Mouse (Mus musculus) intestine, embryonic 15.5 days (tissue): ENCODE measurements around the gene Nsun5. TPM values are rescaled to one million over a fixed set of nuclear protein-coding genes. Genes with fewer than 3 reads are reported as not detected.

Experiments used
- ATAC-seq: fragments of 200-750 bp; cut with Nextera tagmentation; 2 replicates; pipeline ENCODE4 v1.8.0; 2017; ENCODE audit warnings: moderate TSS enrichment, moderate library complexity
- H3K27ac ChIP-seq: fragments of 300-500 bp; sonication (generic); 2 replicates; pipeline ENCODE4 v1.5.1; 2015; ENCODE audit warnings: mild to moderate bottlenecking, inconsistent platforms
- H3K27me3 ChIP-seq: fragments of 300-500 bp; sonication (generic); replicated peaks from 2 replicates; pipeline ENCODE4 v1.6.1; 2015; ENCODE audit warnings: inconsistent platforms
- H3K36me3 ChIP-seq: fragments of 300-500 bp; sonication (generic); 2 replicates; pipeline ENCODE4 v1.6.1; 2015; ENCODE audit warnings: inconsistent platforms
- H3K4me1 ChIP-seq: fragments of 300-500 bp; sonication (generic); replicated peaks from 2 replicates; pipeline ENCODE4 v1.6.1; 2015; ENCODE audit warnings: inconsistent platforms
- H3K4me2 ChIP-seq: fragments of 300-500 bp; sonication (generic); replicated peaks from 2 replicates; pipeline ENCODE4 v1.6.1; 2015; ENCODE audit warnings: mild to moderate bottlenecking, inconsistent platforms
- H3K4me3 ChIP-seq: fragments of 300-500 bp; sonication (generic); replicated peaks from 2 replicates; pipeline ENCODE4 v1.5.1; 2015; ENCODE audit warnings: inconsistent platforms
- H3K9ac ChIP-seq: fragments of 300-500 bp; sonication (generic); 2 replicates; pipeline ENCODE4 v1.6.1; 2015; ENCODE audit warnings: inconsistent platforms
- H3K9me3 ChIP-seq: fragments of 300-500 bp; sonication (generic); 2 replicates; pipeline ENCODE4 v1.6.1; 2016; ENCODE audit warnings: inconsistent platforms
- WGBS: fragments of 180-500 bp; shearing (Covaris S2); methylation state at CpG from one replicate; pipeline ENCODE4 v1.1.7; 2015; 5-methylcytosine and 5-hydroxymethylcytosine counted together
- polyA plus RNA-seq: library from polyadenylated mRNA; unstranded; fragments of >200 nt; fragmentation: Nextera tagmentation; extraction: Ambion mirVana; gene quantifications from 2 replicates; pipeline ENCODE4 v1.2.1, GENCODE M21; 2015

Gene Nsun5
- polyA plus RNA-seq, 1 experiment from 2014 or later = 30.2 TPM

- WGBS = 42% methylated on average over 2 of the region's 2 CpGs
- no peak for ATAC-seq
- Histone ChIP-seq H3K27me3 (no peaks in the 10 kb centered on the region), H3K4me1 (no peaks in the 10 kb centered on the region), H3K27ac (no peak overlapping the region), H3K4me2 (no peak overlapping the region), H3K9me3 (no peaks in the 10 kb centered on the region), H3K4me3 (no peak overlapping the region), H3K36me3 (peaks cover 75% of the 10 kb centered on the region), H3K9ac (no peak overlapping the region)
Observed at GRCm38 (mm10) chr5:135376341-135376740, 6.6 kb downstream of the Nsun5 start.

GRCm38 (mm10) chr5:135380681-135381080 is 10.9 kb downstream of the Nsun5 start:
- peaks cover 81% of the 10 kb centered on the region for H3K36me3 ChIP-seq

GRCm38 (mm10) chr5:135381356-135381925 is 11.7 kb downstream of the Nsun5 start:
- H3K4me2 ChIP-seq = no peak overlapping the region
- WGBS = 95% methylated on average over 10 of the region's 10 CpGs
- ATAC-seq = no peak

More at GRCm38 (mm10) chr5:135380681-135381080, 10.9 kb downstream of the Nsun5 start:
- H3K27me3 ChIP-seq = no peaks in the 10 kb centered on the region
- H3K27ac ChIP-seq = no peak overlapping the region
- H3K9ac ChIP-seq = no peak overlapping the region
- no peak overlapping the region for H3K4me2 ChIP-seq
- H3K9me3 ChIP-seq = no peaks in the 10 kb centered on the region
- 92% methylated on average over 4 of the region's 4 CpGs for WGBS
- no peak for ATAC-seq
- no peaks in the 10 kb centered on the region for H3K4me1 ChIP-seq
- H3K4me3 ChIP-seq = no peak overlapping the region

GRCm38 (mm10) chr5:135382746-135383145 is 13.0 kb downstream of the Nsun5 start:
- no peak overlapping the region for H3K27ac ChIP-seq
- no peak overlapping the region for H3K9ac ChIP-seq
- no peaks in the 10 kb centered on the region for H3K4me1 ChIP-seq
- WGBS = 90% methylated on average over 7 of the region's 7 CpGs
- H3K4me3 ChIP-seq = no peak overlapping the region
- ATAC-seq = no peak
- no peaks in the 10 kb centered on the region for H3K9me3 ChIP-seq
- H3K36me3 ChIP-seq = peaks cover 83% of the 10 kb centered on the region
- H3K4me2 ChIP-seq = no peak overlapping the region
- H3K27me3 ChIP-seq = no peaks in the 10 kb centered on the region

More at GRCm38 (mm10) chr5:135381356-135381925, 11.7 kb downstream of the Nsun5 start:
- peaks cover 75% of the 10 kb centered on the region for H3K36me3 ChIP-seq
- H3K4me3 ChIP-seq = no peak overlapping the region
- no peaks in the 10 kb centered on the region for H3K27me3 ChIP-seq
- H3K9me3 ChIP-seq = no peaks in the 10 kb centered on the region
- no peak overlapping the region for H3K9ac ChIP-seq
- no peaks in the 10 kb centered on the region for H3K4me1 ChIP-seq
- no peak overlapping the region for H3K27ac ChIP-seq

GRCm38 (mm10) chr5:135383771-135384170 is 14.0 kb downstream of the Nsun5 start:
- 86% methylated on average over 10 of the region's 10 CpGs for WGBS
- ATAC-seq = no peak
- no peaks in the 10 kb centered on the region for H3K4me1 ChIP-seq

GRCm38 (mm10) chr5:135394004-135394823 is 24.5 kb downstream of the Nsun5 start, which contains the start of gene Pom121:
Gene Pom121 (minus strand): TSS chr5:135394546.
- H3K4me3 ChIP-seq = peak within 1 kb of the TSS; percentile 96
- peak within 1 kb of the TSS; percentile 86 for H3K27ac ChIP-seq
- no peaks in the 10 kb centered on the region for H3K27me3 ChIP-seq
- H3K9me3 ChIP-seq = no peaks in the 10 kb centered on the region
- peaks cover 19% of the 10 kb centered on the region for H3K36me3 ChIP-seq
- peak within 1 kb of the TSS; percentile 79 for H3K4me2 ChIP-seq
- peak within 1 kb of the TSS; percentile 98 for H3K9ac ChIP-seq
- peak; percentile 95 for ATAC-seq
- under 1% methylated on average over 109 of the region's 110 CpGs for WGBS
- H3K4me1 ChIP-seq = peaks cover 4% of the 10 kb centered on the region; the same call in 1 of the 2 replicates

More at GRCm38 (mm10) chr5:135383771-135384170, 14.0 kb downstream of the Nsun5 start:
- Histone ChIP-seq H3K9ac (no peak overlapping the region), H3K9me3 (no peaks in the 10 kb centered on the region), H3K4me2 (no peak overlapping the region), H3K27ac (no peak overlapping the region), H3K36me3 (peaks cover 80% of the 10 kb centered on the region), H3K4me3 (no peak overlapping the region), H3K27me3 (no peaks in the 10 kb centered on the region)

- H3K9ac ChIP-seq = no peak overlapping the region
- H3K27ac ChIP-seq = no peak overlapping the region
- H3K36me3 ChIP-seq = peaks cover 14% of the 10 kb centered on the region
- no peaks in the 10 kb centered on the region for H3K9me3 ChIP-seq
- H3K4me3 ChIP-seq = no peak overlapping the region
- H3K27me3 ChIP-seq = no peaks in the 10 kb centered on the region
- H3K4me1 ChIP-seq = peaks cover 4% of the 10 kb centered on the region; the same call in 1 of the 2 replicates
- 50% methylated on average over 5 of the region's 5 CpGs for WGBS
- no peak overlapping the region for H3K4me2 ChIP-seq
- no peak for ATAC-seq
Observed at GRCm38 (mm10) chr5:135395826-135396225, 26.1 kb downstream of the Nsun5 start.

- 58% methylated on average over 6 of the region's 6 CpGs for WGBS
- no peak overlapping the region for H3K4me2 ChIP-seq
- H3K4me3 ChIP-seq = no peak overlapping the region
- no peak overlapping the region for H3K9ac ChIP-seq
- ATAC-seq = no peak
- no peaks in the 10 kb centered on the region for H3K9me3 ChIP-seq
- no peaks in the 10 kb centered on the region for H3K27me3 ChIP-seq
- H3K27ac ChIP-seq = no peak overlapping the region
- H3K4me1 ChIP-seq = peaks cover 2% of the 10 kb centered on the region; the same call in 1 of the 2 replicates
- H3K36me3 ChIP-seq = no peaks in the 10 kb centered on the region
Observed at GRCm38 (mm10) chr5:135399382-135399781, 29.6 kb downstream of the Nsun5 start.

- Histone ChIP-seq H3K36me3 (no peaks in the 10 kb centered on the region), H3K27ac (no peak overlapping the region), H3K4me2 (no peak overlapping the region), H3K4me1 (no peaks in the 10 kb centered on the region; the same call in 1 of the 2 replicates), H3K4me3 (no peak overlapping the region), H3K27me3 (no peaks in the 10 kb centered on the region), H3K9me3 (no peaks in the 10 kb centered on the region), H3K9ac (no peak overlapping the region)
- 6% methylated on average over 2 of the region's 2 CpGs for WGBS
- ATAC-seq = peak; percentile 49; the same call in 1 of the 2 replicates
Observed at GRCm38 (mm10) chr5:135400244-135400643, 30.5 kb downstream of the Nsun5 start.

- 38% methylated on average over 20 of the region's 20 CpGs for WGBS
- H3K9ac ChIP-seq = no peak overlapping the region
- H3K36me3 ChIP-seq = no peaks in the 10 kb centered on the region
- peak; percentile 30; the same call in 1 of the 2 replicates for ATAC-seq
- no peak overlapping the region for H3K4me2 ChIP-seq
- no peaks in the 10 kb centered on the region for H3K9me3 ChIP-seq
- H3K27ac ChIP-seq = no peak overlapping the region
- H3K4me1 ChIP-seq = no peaks in the 10 kb centered on the region; the same call in 1 of the 2 replicates
- no peaks in the 10 kb centered on the region for H3K27me3 ChIP-seq
- no peak overlapping the region for H3K4me3 ChIP-seq
Observed at GRCm38 (mm10) chr5:135404623-135405022, 34.9 kb downstream of the Nsun5 start.

GRCm38 (mm10) chr5:135405437-135405836 is 35.7 kb downstream of the Nsun5 start:
- no peak overlapping the region for H3K4me3 ChIP-seq
- 80% methylated on average over 9 of the region's 9 CpGs for WGBS
- no peaks in the 10 kb centered on the region; the same call in 1 of the 2 replicates for H3K4me1 ChIP-seq
- no peaks in the 10 kb centered on the region for H3K36me3 ChIP-seq
- no peaks in the 10 kb centered on the region for H3K27me3 ChIP-seq
- peak; percentile 90 for ATAC-seq
- no peaks in the 10 kb centered on the region for H3K9me3 ChIP-seq
- 0 out of 2 replicates have a peak overlapping the region, but pooled peaks have one; percentile 40 for H3K27ac ChIP-seq
- no peak overlapping the region for H3K9ac ChIP-seq
- H3K4me2 ChIP-seq = no peak overlapping the region

GRCm38 (mm10) chr5:135408114-135408513 is 38.4 kb downstream of the Nsun5 start:
- H3K4me1 ChIP-seq = no peaks in the 10 kb centered on the region; the same call in 1 of the 2 replicates
- no peak overlapping the region for H3K4me3 ChIP-seq
- ATAC-seq = no peak
- no peak overlapping the region for H3K27ac ChIP-seq
- 83% methylated on average over 4 of the region's 4 CpGs for WGBS
- H3K9ac ChIP-seq = no peak overlapping the region
- H3K9me3 ChIP-seq = no peaks in the 10 kb centered on the region
- H3K36me3 ChIP-seq = no peaks in the 10 kb centered on the region
- no peaks in the 10 kb centered on the region for H3K27me3 ChIP-seq
- no peak overlapping the region for H3K4me2 ChIP-seq
